Mouse (Mus musculus) macrophage (primary cell): ENCODE data around the gene Abcg4. TPM values are rescaled to one million over a fixed set of nuclear protein-coding genes. Genes with fewer than 3 reads are reported as not detected.

Source experiments
- H3K27ac ChIP-seq: fragments of 350-480 bp; formaldehyde crosslinking; 2 replicates; pipeline ENCODE4 v1.9.0; 2021
- H3K36me3 ChIP-seq: fragments of 350-480 bp; formaldehyde crosslinking; 2 replicates; pipeline ENCODE4 v1.9.0; 2021; ENCODE audit errors: inconsistent target
- H3K4me3 ChIP-seq: fragments of 350-480 bp; formaldehyde crosslinking; 2 replicates; pipeline ENCODE4 v1.9.0; 2021; ENCODE audit errors: inconsistent target
- H3K79me2 ChIP-seq: fragments of 350-480 bp; formaldehyde crosslinking; 2 replicates; pipeline ENCODE4 v1.9.0; 2021; ENCODE audit errors: inconsistent target
- WGBS: methylation state at CpG from one replicate; pipeline ENCODE4 v1.1.7; 2026; ENCODE audit warnings: inconsistent platforms; ENCODE audit not compliant: missing documents; 5-methylcytosine and 5-hydroxymethylcytosine counted together
- polyA plus RNA-seq: library from polyadenylated mRNA; stranded (reverse); fragments of 250-400 nt; gene quantifications from 3 replicates; pipeline ENCODE4 v1.2.4, GENCODE M21; 2018; ENCODE audit warnings: inconsistent platforms

Gene Abcg4
- polyA plus RNA-seq, 1 experiment from 2014 or later, result not detected

DNA sequence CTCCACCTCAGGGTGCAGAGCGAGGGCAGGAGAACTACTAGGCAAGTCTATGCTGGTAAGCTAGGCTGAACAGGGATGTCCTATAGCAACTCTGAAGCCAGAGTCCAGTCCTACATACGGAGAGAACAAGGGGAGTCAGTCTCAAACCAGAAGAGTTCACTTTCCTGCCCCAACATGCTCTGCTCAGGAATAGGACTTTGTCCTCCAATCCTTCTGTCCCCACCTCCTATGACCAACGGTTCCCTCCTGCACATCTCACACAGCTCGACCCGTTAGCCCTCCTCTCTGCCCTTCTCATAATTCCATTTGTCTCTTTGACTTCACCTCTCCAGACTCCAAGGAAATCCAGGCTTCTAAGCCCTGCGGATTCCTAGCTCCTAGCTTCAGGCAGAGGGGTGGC lies 40.5 kb downstream of the Abcg4 start:
- no peak overlapping the region for H3K4me3 ChIP-seq
- 77% methylated on average over 6 of the region's 6 CpGs for WGBS
- no peaks in the 10 kb centered on the region for H3K79me2 ChIP-seq
- H3K36me3 ChIP-seq, result peaks cover 5% of the 10 kb centered on the region; the same call in 1 of the 2 replicates
- H3K27ac ChIP-seq, result no peak overlapping the region

DNA sequence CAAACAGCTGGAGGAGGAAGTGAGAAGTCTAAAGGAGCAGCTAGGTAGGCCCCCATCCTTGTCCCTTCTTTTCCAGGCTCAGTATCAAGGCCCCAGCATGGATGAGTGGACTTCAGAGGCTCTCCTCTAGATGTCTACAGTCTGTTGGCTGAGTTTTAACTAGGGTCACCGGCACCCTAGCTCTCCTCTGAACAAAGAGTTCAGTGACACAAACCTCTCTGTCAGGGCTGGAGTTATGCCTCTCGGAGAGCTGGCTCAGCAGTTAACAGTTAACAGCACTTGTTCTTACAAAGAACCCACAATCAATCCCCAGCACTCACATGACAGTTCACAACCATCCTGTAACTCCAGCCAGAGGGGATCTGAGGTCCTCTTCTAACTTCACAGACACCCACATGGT lies 44.8 kb downstream of the Abcg4 start:
- 94% methylated on average over 2 of the region's 2 CpGs for WGBS
- Histone ChIP-seq H3K27ac (no peak overlapping the region), H3K4me3 (no peak overlapping the region), H3K36me3 (no peaks in the 10 kb centered on the region), H3K79me2 (no peaks in the 10 kb centered on the region)

DNA sequence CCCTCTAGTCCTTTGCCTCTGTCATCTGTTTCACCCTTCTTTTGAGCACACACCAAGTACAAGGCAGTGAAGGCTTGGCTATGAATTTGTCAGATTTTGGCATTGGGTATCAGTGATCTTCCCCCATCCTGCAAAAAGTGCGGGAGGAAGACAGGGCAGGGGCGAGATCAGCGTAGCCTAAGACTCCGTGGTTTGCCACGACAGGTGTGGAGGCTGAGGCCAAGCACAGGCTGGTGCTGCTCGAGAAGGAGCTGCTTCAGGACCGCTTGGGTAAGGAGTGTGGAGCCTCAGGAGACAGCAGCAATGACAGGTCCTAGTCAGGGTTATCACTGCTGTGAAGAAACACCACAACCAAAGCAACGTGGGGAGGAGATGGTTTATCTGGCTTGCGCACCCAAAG lies 47.0 kb downstream of the Abcg4 start:
- Histone ChIP-seq H3K79me2 (no peaks in the 10 kb centered on the region), H3K36me3 (no peaks in the 10 kb centered on the region), H3K27ac (no peak overlapping the region), H3K4me3 (no peak overlapping the region)
- WGBS, result 75% methylated on average over 8 of the region's 9 CpGs

DNA sequence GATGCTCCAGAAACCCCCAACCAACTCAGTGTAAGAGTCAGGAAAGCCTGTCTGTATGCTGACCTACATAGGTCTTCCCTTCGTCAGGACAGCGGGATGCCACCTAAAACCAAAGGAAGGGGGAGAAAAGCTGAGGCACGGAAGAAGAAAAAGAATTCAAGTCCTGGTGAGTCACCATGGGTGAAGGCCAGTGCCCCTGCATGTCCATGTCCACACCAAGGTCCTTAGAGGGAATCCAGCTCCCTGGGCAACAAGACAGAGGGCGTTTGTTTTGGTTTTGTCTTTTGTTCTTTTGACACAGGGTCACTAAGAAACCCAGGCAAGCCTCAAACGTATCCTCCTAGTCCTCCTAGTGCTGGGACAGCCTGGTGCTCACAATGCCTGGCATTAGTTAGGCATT lies 47.5 kb downstream of the Abcg4 start:
- H3K36me3 ChIP-seq, result no peaks in the 10 kb centered on the region
- WGBS, result 94% methylated on average over 4 of the region's 5 CpGs
- no peaks in the 10 kb centered on the region for H3K79me2 ChIP-seq
- no peak overlapping the region for H3K4me3 ChIP-seq
- H3K27ac ChIP-seq, result no peak overlapping the region

DNA sequence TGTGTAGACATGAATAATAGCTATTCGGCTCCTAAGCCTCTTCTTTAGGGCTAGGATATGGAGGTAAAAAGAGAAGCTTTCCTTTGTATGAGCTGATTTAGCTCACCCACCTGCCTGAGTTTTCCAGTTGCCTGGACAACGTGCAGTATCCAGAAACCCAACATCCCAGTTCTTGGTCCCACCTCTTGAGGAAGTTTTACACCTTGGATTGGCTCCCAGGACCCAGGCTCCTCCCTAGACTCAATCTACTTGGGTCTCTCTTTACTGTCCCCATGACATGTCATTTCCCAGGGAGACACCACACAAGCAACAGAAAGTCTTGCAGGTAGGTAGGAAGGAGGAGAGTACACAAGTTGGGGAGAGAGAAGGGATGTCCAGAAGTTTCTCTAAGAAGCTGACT lies 48.0 kb downstream of the Abcg4 start, which contains the start of gene Ccdc153:
TSS of gene Ccdc153 (plus strand) at position 278 of the 400 bp plus-strand sequence.
- no peak within 1 kb of the TSS for H3K27ac ChIP-seq
- 60% methylated on average over 2 of the region's 2 CpGs for WGBS

DNA sequence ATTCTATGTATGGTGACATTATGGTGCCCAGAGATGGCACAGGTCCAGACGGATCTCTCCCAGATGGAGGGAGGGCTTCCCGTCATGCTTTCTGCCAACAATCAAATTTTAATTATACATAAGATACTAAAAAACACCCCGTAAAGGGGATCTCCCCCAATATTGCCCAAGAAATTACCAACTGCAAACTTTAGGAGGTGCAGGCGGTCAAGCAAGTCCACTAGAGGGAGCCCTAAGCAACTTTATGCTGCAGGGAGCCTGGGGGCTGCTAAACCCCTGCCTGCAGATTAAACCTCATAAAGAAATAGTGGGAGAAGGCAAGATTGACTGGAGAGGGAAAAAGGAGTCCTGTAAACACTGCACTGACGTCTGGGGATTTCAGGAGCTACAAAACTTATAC lies 49.0 kb downstream of the Abcg4 start:
- 13% methylated on average over 5 of the region's 5 CpGs for WGBS
- no peak overlapping the region for H3K27ac ChIP-seq
- H3K36me3 ChIP-seq, result no peaks in the 10 kb centered on the region
- no peak overlapping the region for H3K4me3 ChIP-seq
- H3K79me2 ChIP-seq, result no peaks in the 10 kb centered on the region

More for the DNA sequence above, 48.0 kb downstream of the Abcg4 start, which contains the start of gene Ccdc153:
- no peaks in the 10 kb centered on the region for H3K79me2 ChIP-seq
- H3K4me3 ChIP-seq, result no peak within 1 kb of the TSS
- H3K36me3 ChIP-seq, result no peaks in the 10 kb centered on the region

DNA sequence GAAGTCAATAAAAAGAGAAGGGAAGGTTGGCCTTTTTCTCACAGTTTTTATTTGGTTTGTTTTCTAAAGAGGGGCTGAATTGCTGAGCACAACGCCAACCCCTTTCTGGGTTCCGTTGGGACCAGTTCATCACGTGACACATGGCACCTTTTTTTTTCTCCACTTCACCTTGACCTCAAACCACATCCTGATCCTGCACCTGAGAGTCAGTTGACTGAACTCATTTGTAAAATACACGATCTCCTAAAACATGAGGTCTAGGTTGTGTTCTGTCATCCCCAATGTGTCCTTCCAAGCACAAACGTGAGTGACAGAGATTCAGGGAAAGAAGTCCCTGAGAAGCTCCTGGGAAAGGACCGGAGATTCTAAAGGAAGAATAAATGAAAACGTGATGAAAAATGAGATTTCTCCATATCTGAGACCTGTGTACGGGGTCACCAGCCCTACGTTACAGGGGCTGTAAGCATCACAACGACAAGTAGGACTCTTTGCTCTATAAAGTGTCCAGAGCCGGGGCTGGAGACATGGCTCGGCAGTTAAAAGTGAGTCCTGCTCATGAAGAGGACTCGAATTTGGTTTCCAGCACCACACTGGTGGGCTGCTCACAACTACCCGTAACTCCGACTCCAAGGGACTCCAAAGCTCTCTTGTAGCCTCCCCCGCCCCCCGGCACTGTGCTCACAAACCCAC lies 49.8 kb downstream of the Abcg4 start:
- 80% methylated on average over 15 of the region's 17 CpGs for WGBS
- Histone ChIP-seq H3K79me2 (no peaks in the 10 kb centered on the region), H3K4me3 (no peak overlapping the region), H3K36me3 (no peaks in the 10 kb centered on the region), H3K27ac (no peak overlapping the region)

DNA sequence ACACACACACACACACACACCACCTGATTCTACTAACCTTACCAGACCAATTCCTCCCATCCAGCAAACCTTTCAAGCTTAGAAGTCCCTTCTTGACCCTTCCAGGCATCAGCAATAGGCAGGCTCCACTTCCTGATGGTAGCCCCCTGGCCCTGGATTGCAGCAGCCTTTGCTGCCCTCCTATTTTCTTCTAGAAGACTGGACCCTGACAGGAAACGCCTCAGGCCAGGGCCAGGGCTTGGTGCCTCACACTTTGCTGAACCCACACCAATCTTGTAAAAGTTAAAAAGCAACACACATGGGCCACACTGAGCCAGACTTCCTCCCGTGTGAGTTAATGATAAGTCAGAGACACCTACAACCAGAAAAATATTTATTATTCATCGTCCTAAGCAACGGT lies 51.3 kb downstream of the Abcg4 start:
- peaks cover 13% of the 10 kb centered on the region for H3K79me2 ChIP-seq
- H3K36me3 ChIP-seq, result no peaks in the 10 kb centered on the region
- no peak overlapping the region for H3K27ac ChIP-seq
- 89% methylated on average over 4 of the region's 4 CpGs for WGBS
- H3K4me3 ChIP-seq, result no peak overlapping the region

DNA sequence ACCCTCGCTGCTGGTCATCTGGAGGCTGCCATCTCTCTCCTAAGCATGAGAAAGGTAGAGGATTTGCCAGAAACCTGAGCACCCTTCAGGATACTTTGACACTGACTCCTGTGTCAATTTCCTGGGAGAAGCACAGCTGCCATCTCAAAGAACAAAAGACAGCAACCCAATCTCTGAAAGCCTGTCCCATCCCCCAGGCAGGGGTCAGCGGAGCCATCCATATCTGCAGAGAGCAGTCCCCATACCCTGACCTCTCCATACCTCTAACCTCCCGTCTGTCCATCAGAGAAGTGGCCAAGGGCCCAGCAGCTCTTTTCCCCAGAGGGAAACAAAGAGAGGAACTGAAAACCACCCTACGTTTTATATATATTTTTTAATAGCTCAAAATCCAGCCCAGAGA lies 51.8 kb downstream of the Abcg4 start:
- Histone ChIP-seq H3K79me2 (peaks cover 18% of the 10 kb centered on the region), H3K4me3 (no peak overlapping the region), H3K36me3 (no peaks in the 10 kb centered on the region), H3K27ac (0 out of 2 replicates have a peak overlapping the region, but pooled peaks have one; percentile 95)
- WGBS, result 53% methylated on average over 4 of the region's 4 CpGs

DNA sequence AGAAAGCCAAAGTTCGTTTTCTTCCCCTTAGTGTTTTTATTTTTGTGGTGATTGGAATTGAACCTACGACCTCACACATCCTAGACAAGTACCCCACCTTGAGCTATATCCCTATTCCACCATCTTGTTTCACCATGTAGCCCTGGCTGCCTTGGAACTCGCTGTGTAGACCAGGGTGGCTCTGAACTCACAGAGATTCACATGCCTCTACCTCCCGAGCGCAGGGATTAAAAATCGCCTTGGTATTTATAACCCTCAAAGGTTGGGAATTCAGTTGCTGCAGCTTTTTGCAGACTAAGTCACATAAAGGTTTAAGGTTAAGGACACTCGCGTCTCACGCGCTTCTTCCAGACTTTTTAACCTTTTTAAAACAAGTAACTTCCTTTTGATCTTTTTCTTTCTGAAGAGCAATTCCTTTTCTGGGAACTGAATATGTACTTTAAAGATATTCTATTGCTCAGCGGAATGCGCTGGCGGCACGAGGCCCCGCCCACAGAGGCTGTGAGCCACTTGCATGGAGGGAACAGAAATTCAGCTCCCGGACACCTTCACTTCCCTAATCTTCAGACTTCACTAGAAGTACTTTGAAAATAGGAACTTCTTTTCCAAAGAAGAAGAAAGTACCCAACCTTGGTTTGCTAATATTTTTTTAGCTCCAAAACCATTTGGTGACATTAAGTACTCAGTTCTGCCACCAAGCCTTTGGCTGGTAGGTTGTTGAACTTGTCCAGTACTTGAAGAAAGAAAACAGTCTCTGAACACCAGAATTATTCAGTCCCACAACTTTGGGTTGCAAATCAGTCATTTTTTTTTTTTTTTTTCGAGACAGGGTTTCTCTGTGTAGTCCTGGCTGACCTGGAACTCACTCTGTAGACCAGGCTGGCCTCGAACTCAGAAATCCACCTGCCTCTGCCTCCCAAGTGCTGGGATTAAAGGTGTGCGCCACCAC lies 53.7 kb downstream of the Abcg4 start:
- H3K4me3 ChIP-seq, result peak overlapping the region; percentile 34
- 2% methylated on average over 16 of the region's 19 CpGs for WGBS
- peak overlapping the region; percentile 95 for H3K27ac ChIP-seq
- peaks cover 36% of the 10 kb centered on the region for H3K79me2 ChIP-seq
- H3K36me3 ChIP-seq, result no peaks in the 10 kb centered on the region

DNA sequence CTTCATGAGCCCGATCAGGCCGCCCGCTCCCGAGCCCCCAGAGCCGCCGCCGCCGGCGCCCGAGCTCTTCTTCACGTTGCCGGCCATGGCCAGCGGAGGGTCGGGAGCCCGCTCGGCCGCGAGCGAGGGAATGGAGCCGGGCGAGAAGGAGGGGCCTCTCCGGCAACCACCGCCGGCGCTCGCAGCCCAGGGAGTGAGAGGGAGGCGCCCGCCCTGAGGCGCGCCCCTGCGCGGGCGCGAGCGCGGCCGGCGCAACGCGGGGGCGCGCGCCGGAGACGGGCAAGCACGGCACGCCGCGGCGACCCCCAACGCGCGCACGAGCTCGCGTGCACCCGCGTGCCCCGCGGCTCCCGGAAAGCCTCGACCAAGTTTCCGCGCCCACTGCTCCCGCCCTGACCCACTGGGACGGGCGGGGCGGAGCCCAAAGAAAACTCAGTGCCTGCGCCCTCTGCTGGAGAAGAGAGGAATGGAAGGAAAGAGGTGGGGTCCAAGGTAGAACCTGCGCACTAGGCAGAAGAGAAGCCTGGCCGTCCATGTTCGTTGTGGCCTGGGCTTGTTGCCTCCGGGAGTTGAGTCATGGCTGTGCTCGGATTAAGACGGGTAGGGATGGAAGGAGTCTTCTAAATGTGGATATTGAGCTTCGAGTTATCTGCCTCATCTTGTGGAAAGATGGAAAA lies 54.5 kb downstream of the Abcg4 start, which contains the start of gene Cbl:
TSS of gene Cbl (minus strand) at position 248 of the 677 bp plus-strand sequence.
- H3K79me2 ChIP-seq, result peaks cover 44% of the 10 kb centered on the region
- H3K27ac ChIP-seq, result peak within 1 kb of the TSS; percentile 95
- 2% methylated on average over 60 of the region's 76 CpGs for whole genome bisulfite sequencing
- no peaks in the 10 kb centered on the region for H3K36me3 ChIP-seq
- peak within 1 kb of the TSS; percentile 83 for H3K4me3 ChIP-seq

DNA sequence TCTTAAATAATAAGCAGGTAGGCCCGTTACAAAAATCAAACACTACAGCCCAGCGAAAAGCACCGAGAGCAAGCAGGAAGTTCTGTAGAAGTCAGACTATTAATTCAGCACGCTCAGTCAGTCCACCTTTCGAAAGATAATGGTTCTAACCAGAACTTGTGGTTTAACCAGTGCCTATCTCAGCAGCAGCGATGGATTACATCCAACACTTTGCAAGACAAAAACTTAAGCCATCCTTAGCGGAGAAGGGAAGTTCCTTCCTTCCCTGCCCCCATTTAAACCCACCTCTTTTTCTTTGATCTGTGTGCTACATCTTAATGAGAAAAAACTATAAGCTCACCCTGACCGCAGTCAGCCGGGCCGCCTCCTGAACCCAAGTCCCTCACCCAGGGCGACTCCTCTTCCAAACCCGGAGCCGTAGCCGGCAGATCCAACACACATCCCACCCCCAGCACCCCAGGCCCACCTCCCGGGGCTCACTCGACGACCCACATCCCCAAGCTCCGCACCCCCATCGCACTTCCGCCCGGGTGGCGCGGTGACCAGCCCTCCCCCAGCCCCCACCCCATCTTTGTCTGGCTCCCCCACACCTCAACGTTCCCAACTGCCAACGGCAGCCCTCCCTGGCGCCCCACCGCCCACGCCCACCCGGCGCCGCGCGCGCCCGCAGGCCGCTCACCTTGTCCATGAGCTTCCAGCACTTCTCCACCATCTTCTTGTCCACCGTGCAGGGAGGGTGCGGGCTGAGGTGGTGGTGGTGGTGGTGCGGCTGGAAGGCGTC lies 55.2 kb downstream of the Abcg4 start:
- 0% methylated on average over 21 of the region's 40 CpGs for WGBS

DNA sequence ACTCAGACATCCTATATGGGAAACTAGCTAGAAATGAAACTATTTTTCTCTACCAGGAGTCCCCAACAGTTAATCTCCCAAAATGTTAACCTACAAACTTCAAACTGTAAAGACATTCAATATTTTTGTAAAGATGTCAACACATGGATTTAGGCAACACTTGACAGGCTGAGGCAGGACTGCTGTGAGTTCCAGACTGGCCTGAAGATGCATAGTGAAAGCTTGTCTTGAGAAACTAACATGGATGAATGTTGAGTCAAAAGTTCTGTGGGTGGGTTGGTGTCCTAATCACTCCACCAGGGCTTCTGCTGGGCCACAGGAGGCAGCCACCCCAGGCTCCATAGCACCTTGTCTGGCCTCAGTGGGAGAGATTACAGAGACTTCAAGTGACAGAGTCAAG lies 56.8 kb downstream of the Abcg4 start:
- H3K36me3 ChIP-seq, result no peaks in the 10 kb centered on the region
- H3K79me2 ChIP-seq, result peaks cover 68% of the 10 kb centered on the region
- peak overlapping the region; percentile 92 for H3K27ac ChIP-seq
- peak overlapping the region; percentile 83 for H3K4me3 ChIP-seq

More for the DNA sequence above, 55.2 kb downstream of the Abcg4 start:
- no peaks in the 10 kb centered on the region for H3K36me3 ChIP-seq
- H3K4me3 ChIP-seq, result peak overlapping the region; percentile 83
- peaks cover 52% of the 10 kb centered on the region for H3K79me2 ChIP-seq
- H3K27ac ChIP-seq, result peak overlapping the region; percentile 92

DNA sequence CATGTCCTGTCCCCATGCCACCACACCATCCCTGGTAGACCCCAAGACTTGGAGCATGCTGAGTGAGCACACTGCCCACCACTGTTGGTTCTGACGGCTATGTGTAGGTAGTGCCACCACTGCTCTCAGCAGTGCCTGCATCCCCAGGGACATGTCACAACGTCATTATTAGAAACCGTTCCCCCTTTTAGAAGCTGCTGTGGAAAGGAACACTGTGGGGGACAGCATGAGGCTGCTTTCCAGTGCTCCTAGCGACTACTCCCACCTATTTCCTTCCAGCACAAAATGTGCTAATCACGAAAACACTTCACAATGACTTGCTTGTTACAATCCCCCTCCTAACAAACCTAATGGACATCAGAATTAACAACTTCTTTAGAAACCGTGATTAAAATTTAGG lies 62.4 kb downstream of the Abcg4 start:
- no peaks in the 10 kb centered on the region for H3K36me3 ChIP-seq
- H3K27ac ChIP-seq, result no peak overlapping the region
- H3K79me2 ChIP-seq, result peaks cover 100% of the 10 kb centered on the region
- WGBS, result 34% methylated on average over 6 of the region's 6 CpGs
- H3K4me3 ChIP-seq, result no peak overlapping the region
